Mouse (Mus musculus): Measurements from ENCODE around the gene Astn2.
A peak's percentile ranks its signal among the peaks of the same experiment; 100 is the strongest.

Gene Astn2

GRCm38 (mm10) chr4:65496463-65496834 lies 908.0 kb downstream of the Astn2 start:
- peak; percentile 73 for DNase-seq

GRCm38 (mm10) chr4:65495705-65496462 lies 908.5 kb downstream of the Astn2 start:
- no peak for DNase-seq

GRCm38 (mm10) chr4:65491541-65491940 lies 912.9 kb downstream of the Astn2 start:
- no peak for DNase-seq

- DNase-seq: no peak
Measured at GRCm38 (mm10) chr4:65489711-65490110, 914.7 kb downstream of the Astn2 start.

GRCm38 (mm10) chr4:65481632-65482031 lies 922.8 kb downstream of the Astn2 start:
- DNase-seq: peak; percentile 5

GRCm38 (mm10) chr4:65477106-65477505 lies 927.3 kb downstream of the Astn2 start:
- DNase-seq: peak; percentile 48

- peak; percentile 13 for DNase-seq
Measured at GRCm38 (mm10) chr4:65475925-65476560, 928.4 kb downstream of the Astn2 start.

- DNase-seq: no peak
Measured at GRCm38 (mm10) chr4:65473141-65473540, 931.3 kb downstream of the Astn2 start.

GRCm38 (mm10) chr4:65449171-65449570 lies 955.2 kb downstream of the Astn2 start:
- DNase-seq: peak; percentile 62

- DNase-seq: no peak
Measured at GRCm38 (mm10) chr4:65441746-65442145, 962.7 kb downstream of the Astn2 start.

- DNase-seq: no peak
Measured at GRCm38 (mm10) chr4:65430804-65431203, 973.6 kb downstream of the Astn2 start.

GRCm38 (mm10) chr4:65427480-65427879 lies 976.9 kb downstream of the Astn2 start:
- DNase-seq: no peak

GRCm38 (mm10) chr4:65426437-65426836 lies 978.0 kb downstream of the Astn2 start:
- DNase-seq: no peak

- no peak for DNase-seq
Measured at GRCm38 (mm10) chr4:65423068-65423625, 981.3 kb downstream of the Astn2 start.

GRCm38 (mm10) chr4:65421272-65421671 lies 983.1 kb downstream of the Astn2 start:
- DNase-seq: no peak

GRCm38 (mm10) chr4:65420511-65420931 lies 983.9 kb downstream of the Astn2 start:
- no peak for DNase-seq

GRCm38 (mm10) chr4:65415507-65415906 lies 988.9 kb downstream of the Astn2 start:
- DNase-seq: no peak

- no peak for DNase-seq
Measured at GRCm38 (mm10) chr4:65402836-65403634, 1001.4 kb downstream of the Astn2 start.

- no peak for DNase-seq
Measured at GRCm38 (mm10) chr4:65402286-65402685, 1002.1 kb downstream of the Astn2 start.

- DNase-seq: no peak
Measured at GRCm38 (mm10) chr4:65399457-65399856, 1005.0 kb downstream of the Astn2 start.

GRCm38 (mm10) chr4:65396806-65397205 lies 1007.6 kb downstream of the Astn2 start:
- DNase-seq: peak; percentile 29

GRCm38 (mm10) chr4:65391001-65391400 lies 1013.4 kb downstream of the Astn2 start:
- no peak for DNase-seq

- no peak for DNase-seq
Measured at GRCm38 (mm10) chr4:65383070-65383469, 1021.3 kb downstream of the Astn2 start.
